Mouse (Mus musculus) kidney, embryonic 16.5 days (tissue): Measurements from ENCODE around the gene Uba2. TPM values are rescaled to one million over a fixed set of nuclear protein-coding genes. Genes with fewer than 3 reads are reported as not detected.
A peak's percentile ranks its signal among the peaks of the same experiment; 100 is the strongest.
"Not testable (repeated sequence)": the region's sequence is repeated elsewhere in the genome, so short reads cannot be mapped to it uniquely, and the experiment has no call there.

Experiments used
- ATAC-seq: fragments of 200-750 bp; cut with Nextera tagmentation; 2 replicates; pipeline ENCODE4 v1.8.0; 2017; ENCODE audit warnings: moderate TSS enrichment; ENCODE audit not compliant: low FRiP score, low TSS enrichment
- H3K27ac ChIP-seq: fragments of 300-500 bp; sonication (generic); 2 replicates; pipeline ENCODE4 v1.5.1; 2014; ENCODE audit warnings: low read length
- H3K27me3 ChIP-seq: fragments of 300-500 bp; sonication (generic); 2 replicates; pipeline ENCODE4 v1.6.1; 2014; ENCODE audit warnings: low read length, control low read depth, mixed read lengths; ENCODE audit not compliant: insufficient read depth
- H3K36me3 ChIP-seq: fragments of 300-500 bp; sonication (generic); 2 replicates; pipeline ENCODE4 v1.6.1; 2014; ENCODE audit warnings: low read length, control low read depth, mixed read lengths; ENCODE audit not compliant: insufficient read depth
- H3K4me1 ChIP-seq: fragments of 300-500 bp; sonication (generic); 2 replicates; pipeline ENCODE4 v1.6.1; 2014; ENCODE audit warnings: low read length, control low read depth, mixed read lengths; ENCODE audit not compliant: insufficient read depth
- H3K4me2 ChIP-seq: fragments of 300-500 bp; sonication (generic); replicated peaks from 2 replicates; pipeline ENCODE4 v1.6.1; 2014; ENCODE audit warnings: low read depth, low read length
- H3K4me3 ChIP-seq: fragments of 300-500 bp; sonication (generic); 2 replicates; pipeline ENCODE4 v1.5.1; 2014; ENCODE audit warnings: mild to moderate bottlenecking, low read length
- H3K9ac ChIP-seq: fragments of 300-500 bp; sonication (generic); replicated peaks from 2 replicates; pipeline ENCODE4 v1.6.1; 2014; ENCODE audit warnings: low read length
- H3K9me3 ChIP-seq: fragments of 300-500 bp; sonication (generic); 2 replicates; pipeline ENCODE4 v1.6.1; 2016; ENCODE audit warnings: low read length, control low read depth
- WGBS: fragments of 180-500 bp; shearing (Covaris S2); extraction: QIAGEN DNeasy Blood & Tissue Kit; methylation state at CpG from one replicate; pipeline ENCODE4 v1.1.7; 2014; 5-methylcytosine and 5-hydroxymethylcytosine counted together
- polyA plus RNA-seq: library from polyadenylated mRNA; unstranded; fragments of >200 nt; fragmentation: Nextera tagmentation; extraction: Ambion mirVana; gene quantifications from 2 replicates; pipeline ENCODE4 v1.2.1, GENCODE M21; 2015

Gene Uba2
- polyA plus RNA-seq, 1 experiment from 2014 or later, result 212 TPM

GRCm38 (mm10) chr7:34198346-34198745, 28.9 kb upstream of the Uba2 start:
- H3K36me3 ChIP-seq, result peaks cover 36% of the 10 kb centered on the region
- H3K9me3 ChIP-seq, result no peaks in the 10 kb centered on the region
- WGBS, result 51% methylated on average over 3 of the region's 3 CpGs
- no peaks in the 10 kb centered on the region for H3K27me3 ChIP-seq
- H3K4me1 ChIP-seq, result peaks cover 5% of the 10 kb centered on the region; the same call in 1 of the 2 replicates
- no peak overlapping the region for H3K4me2 ChIP-seq
- ATAC-seq, result no peak
- H3K4me3 ChIP-seq, result no peak overlapping the region
- no peak overlapping the region for H3K9ac ChIP-seq
- H3K27ac ChIP-seq, result no peak overlapping the region

- H3K9me3 ChIP-seq, result no peaks in the 10 kb centered on the region
- peak; percentile 92 for ATAC-seq
- WGBS, result 4% methylated on average over 68 of the region's 70 CpGs
Measured at GRCm38 (mm10) chr7:34196132-34197128, 27.0 kb upstream of the Uba2 start, which contains the start of gene Pdcd2l. Gene Pdcd2l, minus strand, starts transcription at chr7:34196661.

GRCm38 (mm10) chr7:34195632-34196031, 26.2 kb upstream of the Uba2 start:
- peak overlapping the region; percentile 74 for H3K4me2 ChIP-seq
- H3K4me1 ChIP-seq, result peaks cover 5% of the 10 kb centered on the region; the same call in 1 of the 2 replicates
- no peak overlapping the region for H3K27ac ChIP-seq
- no peaks in the 10 kb centered on the region for H3K27me3 ChIP-seq
- H3K36me3 ChIP-seq, result peaks cover 12% of the 10 kb centered on the region
- peak overlapping the region; percentile 79 for H3K9ac ChIP-seq
- no peaks in the 10 kb centered on the region for H3K9me3 ChIP-seq
- 50% methylated on average over 3 of the region's 3 CpGs for WGBS
- peak; percentile 21; the same call in 1 of the 2 replicates for ATAC-seq
- H3K4me3 ChIP-seq, result peak overlapping the region; percentile 74

More at GRCm38 (mm10) chr7:34196132-34197128, 27.0 kb upstream of the Uba2 start, which contains the start of gene Pdcd2l:
- peak within 1 kb of the TSS; percentile 74 for H3K4me2 ChIP-seq
- peaks cover 5% of the 10 kb centered on the region; the same call in 1 of the 2 replicates for H3K4me1 ChIP-seq
- H3K4me3 ChIP-seq, result peak within 1 kb of the TSS; percentile 74
- H3K27ac ChIP-seq, result peak within 1 kb of the TSS; percentile 77
- peak within 1 kb of the TSS; percentile 79 for H3K9ac ChIP-seq
- no peaks in the 10 kb centered on the region for H3K27me3 ChIP-seq
- peaks cover 20% of the 10 kb centered on the region for H3K36me3 ChIP-seq

GRCm38 (mm10) chr7:34192825-34193224, 23.4 kb upstream of the Uba2 start:
- Histone ChIP-seq H3K27ac (no peak overlapping the region), H3K4me2 (no peak overlapping the region), H3K27me3 (no peaks in the 10 kb centered on the region), H3K9ac (no peak overlapping the region), H3K9me3 (no peaks in the 10 kb centered on the region), H3K4me3 (no peak overlapping the region), H3K36me3 (peaks cover 27% of the 10 kb centered on the region), H3K4me1 (peaks cover 5% of the 10 kb centered on the region; the same call in 1 of the 2 replicates)
- 92% methylated on average over 6 of the region's 6 CpGs for WGBS
- no peak for ATAC-seq

- Histone ChIP-seq H3K4me1 (no peaks in the 10 kb centered on the region), H3K27me3 (no peaks in the 10 kb centered on the region), H3K36me3 (peaks cover 54% of the 10 kb centered on the region), H3K9ac (no peak overlapping the region), H3K4me3 (no peak overlapping the region), H3K9me3 (no peaks in the 10 kb centered on the region), H3K4me2 (no peak overlapping the region), H3K27ac (no peak overlapping the region)
- no peak for ATAC-seq
- WGBS, result 91% methylated on average over 12 of the region's 12 CpGs
Measured at GRCm38 (mm10) chr7:34189376-34189989, 20.1 kb upstream of the Uba2 start.

- 0 out of 2 replicates have a peak, but pooled peaks have one; percentile 19 for ATAC-seq
Measured at GRCm38 (mm10) chr7:34183794-34184193, 14.4 kb upstream of the Uba2 start.

GRCm38 (mm10) chr7:34183356-34183755, 14.0 kb upstream of the Uba2 start:
- H3K9ac ChIP-seq, result no peak overlapping the region
- H3K36me3 ChIP-seq, result peaks cover 41% of the 10 kb centered on the region
- H3K4me3 ChIP-seq, result no peak overlapping the region
- H3K27ac ChIP-seq, result no peak overlapping the region
- ATAC-seq, result peak; percentile 54
- H3K4me2 ChIP-seq, result no peak overlapping the region
- H3K9me3 ChIP-seq, result no peaks in the 10 kb centered on the region
- no peaks in the 10 kb centered on the region for H3K4me1 ChIP-seq
- 87% methylated on average over 13 of the region's 13 CpGs for WGBS
- no peaks in the 10 kb centered on the region for H3K27me3 ChIP-seq

More at GRCm38 (mm10) chr7:34183794-34184193, 14.4 kb upstream of the Uba2 start:
- H3K9me3 ChIP-seq, result no peaks in the 10 kb centered on the region
- no peak overlapping the region for H3K4me2 ChIP-seq
- WGBS, result 86% methylated on average over 3 of the region's 3 CpGs
- H3K27ac ChIP-seq, result no peak overlapping the region
- H3K36me3 ChIP-seq, result peaks cover 44% of the 10 kb centered on the region
- H3K27me3 ChIP-seq, result no peaks in the 10 kb centered on the region
- H3K9ac ChIP-seq, result no peak overlapping the region
- no peak overlapping the region for H3K4me3 ChIP-seq
- no peaks in the 10 kb centered on the region for H3K4me1 ChIP-seq

- H3K4me2 ChIP-seq, H3K36me3 ChIP-seq, H3K27ac ChIP-seq, H3K9me3 ChIP-seq, ATAC-seq, H3K4me3 ChIP-seq, H3K27me3 ChIP-seq, H3K9ac ChIP-seq, H3K4me1 ChIP-seq: not testable (repeated sequence)
- WGBS, result 85% methylated on average over 6 of the region's 6 CpGs
Measured at GRCm38 (mm10) chr7:34176241-34176640, 6.8 kb upstream of the Uba2 start.

GRCm38 (mm10) chr7:34172251-34172650, 2.9 kb upstream of the Uba2 start:
- Histone ChIP-seq H3K4me3 (no peak overlapping the region), H3K4me2 (no peak overlapping the region), H3K9me3 (no peaks in the 10 kb centered on the region), H3K27me3 (no peaks in the 10 kb centered on the region), H3K4me1 (peaks cover 2% of the 10 kb centered on the region; the same call in 1 of the 2 replicates), H3K36me3 (no peaks in the 10 kb centered on the region), H3K9ac (no peak overlapping the region), H3K27ac (no peak overlapping the region)
- 75% methylated on average over 1 of the region's 1 CpGs for WGBS
- ATAC-seq, result no peak
